Comparison of ENCODE assay signal across 9 mouse cellular contexts in the genomic region with DNA sequence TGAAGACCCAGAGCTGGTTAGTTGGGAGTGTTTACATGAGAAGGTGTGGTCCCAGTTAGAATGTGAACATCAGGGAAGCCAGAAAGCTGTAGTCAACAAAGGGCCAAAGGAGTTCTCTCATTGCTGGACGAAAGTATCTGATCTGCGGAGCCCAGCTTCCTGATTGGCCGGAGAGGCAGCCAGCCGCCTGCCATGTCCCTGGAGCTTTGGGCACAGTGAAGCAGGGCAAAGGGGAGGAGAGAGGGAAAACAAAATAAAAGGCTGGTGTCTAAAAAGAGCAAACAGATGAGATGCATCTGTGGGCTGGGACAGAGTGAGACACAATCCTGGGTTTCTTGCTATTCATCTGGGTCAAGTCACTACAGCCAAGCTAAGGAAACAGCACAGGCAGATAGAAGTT. TPM values are rescaled to one million over a fixed set of nuclear protein-coding genes. Genes with fewer than 3 reads are reported as not detected.
DNase-seq lines count a peak whose midpoint lies in the region; ATAC-seq and TF ChIP-seq lines count a peak whose summit lies in the region.
"Had no signal": no experiment of that assay in that cellular context is flagged by ENCODE, and none has a peak within 500 bp of the region (broad histone marks: within the 10 kb centered on the region; RNA-seq: fewer than 3 reads in every experiment).

No protein-coding gene starts in this region.

- DNase-seq in heart, embryonic 10.5 days (ENCODE audit: low spot score): no peak
- peak; percentile 10 for DNase-seq in midbrain, postnatal 0 days (ENCODE audit: low spot score)
- DNase-seq in embryonic facial prominence, embryonic 10.5 days (ENCODE audit: low spot score): peak; percentile 30
- peak; percentile 69 for DNase-seq in lung, postnatal 36 days
- no peak for DNase-seq in B cell, adult 2 months
- no peak for DNase-seq in c-Kit-positive CD71-positive TER-119-positive erythroid progenitor cells, embryonic 14.5 days (ENCODE audit: low spot score)

- peaks cover 3% of the 10 kb centered on the region; the same call in 1 of the 2 replicates for H3K36me3 ChIP-seq in heart, embryonic 10.5 days
- H3K36me3 ChIP-seq in heart, embryonic 11.5 days (ENCODE audit: control insufficient read depth, insufficient read depth, low read length): no peaks in the 10 kb centered on the region
- 0 out of 2 replicates have a peak, but pooled peaks cover 3% of the 10 kb centered on the region for H3K36me3 ChIP-seq in midbrain, postnatal 0 days (ENCODE audit: insufficient read depth, low read length)
- no peaks in the 10 kb centered on the region for H3K36me3 ChIP-seq in midbrain, embryonic 15.5 days (replicated peaks)
- H3K36me3 ChIP-seq in embryonic facial prominence, embryonic 10.5 days (replicated peaks): peaks cover 9% of the 10 kb centered on the region; the same call in 1 of the 2 replicates

- H3K4me3 ChIP-seq in heart, embryonic 10.5 days: no peak overlapping the region
- no peak overlapping the region for H3K4me3 ChIP-seq in heart, embryonic 11.5 days (ENCODE audit: low read depth, low read length)
- H3K4me3 ChIP-seq in midbrain, postnatal 0 days (ENCODE audit: low read depth, low read length): no peak overlapping the region
- no peak overlapping the region for H3K4me3 ChIP-seq in midbrain, embryonic 15.5 days
- no peak overlapping the region for H3K4me3 ChIP-seq in embryonic facial prominence, embryonic 10.5 days
- H3K4me3 ChIP-seq: limb, embryonic 13.5 days had no signal

- H3K9ac ChIP-seq in heart, embryonic 11.5 days (ENCODE audit: low read depth, low read length): no peak overlapping the region
- no peak overlapping the region for H3K9ac ChIP-seq in midbrain, postnatal 0 days (replicated peaks; ENCODE audit: low read length, poor library complexity, severe bottlenecking)
- no peak overlapping the region for H3K9ac ChIP-seq in midbrain, embryonic 15.5 days
- H3K9ac ChIP-seq: limb, embryonic 13.5 days had no signal

- no peak overlapping the region for H3K4me2 ChIP-seq in heart, embryonic 11.5 days
- H3K4me2 ChIP-seq in midbrain, postnatal 0 days (ENCODE audit: low read depth, low read length, poor library complexity, severe bottlenecking): no peak overlapping the region
- no peak overlapping the region for H3K4me2 ChIP-seq in midbrain, embryonic 15.5 days
- H3K4me2 ChIP-seq: limb, embryonic 13.5 days had no signal

- no peaks in the 10 kb centered on the region for H3K27me3 ChIP-seq in heart, embryonic 10.5 days (ENCODE audit: insufficient read depth, poor library complexity, severe bottlenecking)
- H3K27me3 ChIP-seq in heart, embryonic 11.5 days (ENCODE audit: control insufficient read depth, insufficient read depth, low read length): no peaks in the 10 kb centered on the region
- no peaks in the 10 kb centered on the region for H3K27me3 ChIP-seq in midbrain, postnatal 0 days (ENCODE audit: insufficient read depth, low read length)
- no peaks in the 10 kb centered on the region for H3K27me3 ChIP-seq in midbrain, embryonic 15.5 days (replicated peaks)
- no peaks in the 10 kb centered on the region for H3K27me3 ChIP-seq in embryonic facial prominence, embryonic 10.5 days (replicated peaks; ENCODE audit: low read depth, poor library complexity, severe bottlenecking)
- H3K27me3 ChIP-seq: limb, embryonic 13.5 days had no signal

- WGBS in heart, embryonic 10.5 days: 59% methylated on average over 4 of the region's 4 CpGs
- WGBS in heart, embryonic 11.5 days (ENCODE audit: insufficient replicate concordance): 44% methylated on average over 4 of the region's 4 CpGs
- 38% methylated on average over 4 of the region's 4 CpGs for WGBS in midbrain, postnatal 0 days
- WGBS in midbrain, embryonic 15.5 days: 46% methylated on average over 4 of the region's 4 CpGs
- 41% methylated on average over 4 of the region's 4 CpGs for whole genome bisulfite sequencing in embryonic facial prominence, embryonic 10.5 days

- ATAC-seq in heart, embryonic 11.5 days (replicated peaks; ENCODE audit: insufficient number of reproducible peaks, low FRiP score, low TSS enrichment): no peak
- ATAC-seq in midbrain, postnatal 0 days (ENCODE audit: low FRiP score): 0 out of 2 replicates have a peak, but pooled peaks have one; percentile 38
- ATAC-seq in midbrain, embryonic 15.5 days (replicated peaks): no peak

- H3K9me3 ChIP-seq in heart, embryonic 10.5 days: no peaks in the 10 kb centered on the region
- no peaks in the 10 kb centered on the region for H3K9me3 ChIP-seq in heart, embryonic 11.5 days (replicated peaks; ENCODE audit: control insufficient read depth, low read length)
- H3K9me3 ChIP-seq in midbrain, postnatal 0 days (ENCODE audit: low read length): no peaks in the 10 kb centered on the region
- no peaks in the 10 kb centered on the region for H3K9me3 ChIP-seq in midbrain, embryonic 15.5 days
- H3K9me3 ChIP-seq in embryonic facial prominence, embryonic 10.5 days: no peaks in the 10 kb centered on the region
- H3K9me3 ChIP-seq: limb, embryonic 13.5 days had no signal

- TF ChIP-seq CTCF in midbrain, postnatal 0 days (IDR thresholded peaks at IDR 0.05): no peak

- peaks cover 16% of the 10 kb centered on the region for H3K4me1 ChIP-seq in heart, embryonic 10.5 days
- peaks cover 2% of the 10 kb centered on the region; the same call in 1 of the 2 replicates for H3K4me1 ChIP-seq in heart, embryonic 11.5 days (ENCODE audit: control insufficient read depth, insufficient read depth, low read length)
- no peaks in the 10 kb centered on the region for H3K4me1 ChIP-seq in midbrain, postnatal 0 days (ENCODE audit: insufficient read depth, low read length)
- H3K4me1 ChIP-seq in midbrain, embryonic 15.5 days: no peaks in the 10 kb centered on the region
- peaks cover 36% of the 10 kb centered on the region for H3K4me1 ChIP-seq in embryonic facial prominence, embryonic 10.5 days

- H3K27ac ChIP-seq in heart, embryonic 10.5 days: peak overlapping the region; percentile 36; the same call in 1 of the 2 replicates
- no peak overlapping the region for H3K27ac ChIP-seq in heart, embryonic 11.5 days (ENCODE audit: low read depth, low read length)
- H3K27ac ChIP-seq in midbrain, postnatal 0 days (ENCODE audit: low read depth, low read length): no peak overlapping the region
- no peak overlapping the region for H3K27ac ChIP-seq in midbrain, embryonic 15.5 days
- peak overlapping the region; percentile 63 for H3K27ac ChIP-seq in embryonic facial prominence, embryonic 10.5 days (replicated peaks)
- H3K27ac ChIP-seq: limb, embryonic 13.5 days had no signal

RNA-seq across cellular contexts. Expression of a gene that starts 44.3 kb away (rescaled TPM):
- polyA plus RNA-seq in heart, embryonic 10.5 days (2016; fragmentation: Nextera tagmentation; extraction: Ambion mirVana): 1.6 and 4.2 TPM in 2 replicates
- 2.5 and 2.8 TPM in 2 replicates for polyA plus RNA-seq in heart, embryonic 11.5 days (2014; fragmentation: Nextera tagmentation; extraction: Ambion mirVana)
- 49.2 and 63.5 TPM in 2 replicates for total RNA-seq in midbrain, postnatal 0 days (2014; rRNA removed)
- 8.0 and 8.6 TPM in 2 replicates for polyA plus RNA-seq in midbrain, postnatal 0 days (2015; fragmentation: Nextera tagmentation; extraction: Ambion mirVana)
- polyA plus RNA-seq in midbrain, embryonic 15.5 days (2015; fragmentation: Nextera tagmentation; extraction: Ambion mirVana): 11.3 and 12.0 TPM in 2 replicates
- 2.9 and 3.6 TPM in 2 replicates for polyA plus RNA-seq in embryonic facial prominence, embryonic 10.5 days (2016; fragmentation: Nextera tagmentation; extraction: Ambion mirVana)

Comparison
In these comparisons a context has a peak if more than half of its experiments do, and no peak if none do; other contexts are left out.
1. H3K27ac ChIP-seq: peak in heart, embryonic 10.5 days (single experiment) and embryonic facial prominence, embryonic 10.5 days (single experiment); none in heart, embryonic 11.5 days (single experiment), midbrain, postnatal 0 days (single experiment) and midbrain, embryonic 15.5 days (single experiment).
2. DNase-seq: peak in midbrain, postnatal 0 days (single experiment), embryonic facial prominence, embryonic 10.5 days (single experiment) and lung, postnatal 36 days (single experiment); none in heart, embryonic 10.5 days (single experiment), B cell, adult 2 months (0 of 2) and c-Kit-positive CD71-positive TER-119-positive erythroid progenitor cells, embryonic 14.5 days (single experiment).